Mouse (Mus musculus) hindbrain, embryonic 16.5 days (tissue): ENCODE data around the gene Capn5. TPM values are rescaled to one million over a fixed set of nuclear protein-coding genes. Genes with fewer than 3 reads are reported as not detected.

Experiments
- ATAC-seq: fragments of 200-750 bp; cut with Nextera tagmentation; 2 replicates; pipeline ENCODE4 v1.8.0; 2017; ENCODE audit warnings: moderate TSS enrichment, moderate library complexity
- H3K27ac ChIP-seq: fragments of 300-500 bp; sonication (generic); 2 replicates; pipeline ENCODE4 v1.5.1; 2014; ENCODE audit warnings: low read depth, mild to moderate bottlenecking, control low read depth, low read length, moderate library complexity
- H3K27me3 ChIP-seq: fragments of 300-500 bp; sonication (generic); replicated peaks from 2 replicates; pipeline ENCODE4 v1.6.1; 2014; ENCODE audit warnings: low read length; ENCODE audit not compliant: control insufficient read depth, insufficient read depth
- H3K36me3 ChIP-seq: fragments of 300-500 bp; sonication (generic); 2 replicates; pipeline ENCODE4 v1.6.1; 2014; ENCODE audit warnings: mild to moderate bottlenecking, low read length, moderate library complexity, mixed read lengths; ENCODE audit not compliant: control insufficient read depth, insufficient read depth
- H3K4me1 ChIP-seq: fragments of 300-500 bp; sonication (generic); 2 replicates; pipeline ENCODE4 v1.6.1; 2014; ENCODE audit warnings: low read depth, low read length; ENCODE audit not compliant: control insufficient read depth, insufficient read depth
- H3K4me2 ChIP-seq: fragments of 300-500 bp; sonication (generic); 2 replicates; pipeline ENCODE4 v1.6.1; 2014; ENCODE audit warnings: mild to moderate bottlenecking, low read length, control low read depth, moderate library complexity
- H3K4me3 ChIP-seq: fragments of 300-500 bp; sonication (generic); 2 replicates; pipeline ENCODE4 v1.5.1; 2014; ENCODE audit warnings: mild to moderate bottlenecking, low read length, control low read depth, moderate library complexity
- H3K9ac ChIP-seq: fragments of 300-500 bp; sonication (generic); 2 replicates; pipeline ENCODE4 v1.6.1; 2014; ENCODE audit warnings: low read depth, mild to moderate bottlenecking, control low read depth, low read length, moderate library complexity
- H3K9me3 ChIP-seq: fragments of 300-500 bp; sonication (generic); 2 replicates; pipeline ENCODE4 v1.6.1; 2014; ENCODE audit warnings: mild to moderate bottlenecking, low read length, moderate library complexity; ENCODE audit not compliant: control insufficient read depth
- WGBS: fragments of 180-500 bp; shearing (Covaris S2); extraction: QIAGEN DNeasy Blood & Tissue Kit; methylation state at CpG from one replicate; pipeline ENCODE4 v1.1.7; 2014; 5-methylcytosine and 5-hydroxymethylcytosine counted together
- polyA plus RNA-seq: library from polyadenylated mRNA; unstranded; fragments of >200 nt; fragmentation: Nextera tagmentation; extraction: Ambion mirVana; gene quantifications from 2 replicates; pipeline ENCODE4 v1.2.1, GENCODE M21; 2015

The Capn5 gene
- polyA plus RNA-seq, 1 experiment from 2014 or later, result 27.3 TPM

DNA sequence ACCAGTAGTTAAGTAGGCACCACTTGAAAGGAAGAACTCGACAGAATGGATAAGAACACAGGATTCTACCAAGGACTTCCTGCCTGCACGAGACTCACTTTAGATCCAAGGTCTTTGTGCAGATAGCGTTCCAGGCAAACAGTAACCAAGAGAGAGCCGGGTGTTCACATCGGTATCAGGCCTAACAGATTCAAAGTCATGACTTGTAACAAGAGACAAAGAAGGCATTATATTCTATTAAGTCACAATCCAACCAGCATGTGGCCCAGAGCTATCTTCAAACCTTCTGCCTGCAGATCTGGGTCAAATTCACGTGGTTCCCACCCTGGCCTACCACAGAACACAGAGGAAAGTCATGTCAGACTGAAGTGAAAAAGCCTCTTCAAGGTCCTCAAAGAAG lies 63.4 kb downstream of the Capn5 start:
- no peaks in the 10 kb centered on the region for H3K36me3 ChIP-seq
- H3K9ac ChIP-seq, result no peak overlapping the region
- H3K4me3 ChIP-seq, result no peak overlapping the region
- WGBS, result 80% methylated on average over 6 of the region's 6 CpGs
- 0 out of 2 replicates have a peak, but pooled peaks cover 2% of the 10 kb centered on the region for H3K27me3 ChIP-seq
- H3K4me1 ChIP-seq, result peaks cover 4% of the 10 kb centered on the region
- ATAC-seq, result no peak
- H3K27ac ChIP-seq, result no peak overlapping the region
- H3K4me2 ChIP-seq, result no peak overlapping the region
- no peaks in the 10 kb centered on the region for H3K9me3 ChIP-seq

DNA sequence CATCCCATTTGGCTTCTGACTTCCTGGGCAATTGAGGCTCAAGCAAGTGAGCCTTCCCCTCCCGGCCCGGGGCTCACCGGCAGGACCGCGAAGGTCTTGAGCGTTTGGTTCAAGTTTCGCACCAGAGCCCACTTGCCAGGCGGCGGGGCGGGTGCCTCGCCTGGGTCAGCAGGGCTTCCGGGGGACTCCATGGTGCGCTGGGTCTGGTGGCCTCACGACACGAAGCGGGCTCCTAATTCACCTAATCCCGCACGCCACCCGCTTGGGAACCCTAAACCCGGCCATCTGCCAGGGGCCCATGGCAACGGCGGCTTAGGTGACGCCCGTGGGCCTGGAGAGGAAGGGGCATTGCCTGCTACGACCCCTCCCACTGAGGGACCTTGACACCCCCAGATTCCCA lies 66.8 kb downstream of the Capn5 start:
- Histone ChIP-seq H3K4me2 (peak overlapping the region; percentile 43), H3K9ac (peak overlapping the region; percentile 51; the same call in 1 of the 2 replicates), H3K27me3 (0 out of 2 replicates have a peak, but pooled peaks cover 2% of the 10 kb centered on the region), H3K4me3 (peak overlapping the region; percentile 14; the same call in 1 of the 2 replicates), H3K27ac (no peak overlapping the region), H3K9me3 (no peaks in the 10 kb centered on the region), H3K36me3 (no peaks in the 10 kb centered on the region), H3K4me1 (peaks cover 4% of the 10 kb centered on the region)
- no peak for ATAC-seq
- WGBS, result 13% methylated on average over 25 of the region's 25 CpGs

DNA sequence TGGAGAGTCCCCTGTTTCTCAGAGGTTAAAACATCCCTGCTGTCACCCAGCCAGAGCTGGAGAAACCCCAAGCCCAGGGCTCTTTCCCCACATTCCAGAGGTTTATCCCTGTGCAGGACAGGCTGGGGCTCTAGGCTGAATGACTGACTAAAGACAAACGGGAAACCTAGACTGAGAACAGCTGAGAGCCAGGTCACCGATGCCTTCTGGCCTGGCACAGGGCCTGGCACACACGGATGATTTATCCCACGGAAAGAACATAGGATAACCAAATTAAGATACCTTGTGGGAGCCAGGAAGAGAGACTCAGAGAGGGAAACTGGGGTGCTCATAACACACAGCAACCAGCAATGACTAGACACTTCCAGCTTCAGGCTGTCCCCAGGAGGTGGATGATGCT lies 68.3 kb downstream of the Capn5 start:
- Histone ChIP-seq H3K9me3 (no peaks in the 10 kb centered on the region), H3K4me1 (peaks cover 4% of the 10 kb centered on the region), H3K4me3 (no peak overlapping the region), H3K36me3 (no peaks in the 10 kb centered on the region), H3K9ac (no peak overlapping the region), H3K27ac (no peak overlapping the region), H3K4me2 (no peak overlapping the region), H3K27me3 (0 out of 2 replicates have a peak, but pooled peaks cover 2% of the 10 kb centered on the region)
- WGBS, result 77% methylated on average over 4 of the region's 4 CpGs
- ATAC-seq, result no peak

DNA sequence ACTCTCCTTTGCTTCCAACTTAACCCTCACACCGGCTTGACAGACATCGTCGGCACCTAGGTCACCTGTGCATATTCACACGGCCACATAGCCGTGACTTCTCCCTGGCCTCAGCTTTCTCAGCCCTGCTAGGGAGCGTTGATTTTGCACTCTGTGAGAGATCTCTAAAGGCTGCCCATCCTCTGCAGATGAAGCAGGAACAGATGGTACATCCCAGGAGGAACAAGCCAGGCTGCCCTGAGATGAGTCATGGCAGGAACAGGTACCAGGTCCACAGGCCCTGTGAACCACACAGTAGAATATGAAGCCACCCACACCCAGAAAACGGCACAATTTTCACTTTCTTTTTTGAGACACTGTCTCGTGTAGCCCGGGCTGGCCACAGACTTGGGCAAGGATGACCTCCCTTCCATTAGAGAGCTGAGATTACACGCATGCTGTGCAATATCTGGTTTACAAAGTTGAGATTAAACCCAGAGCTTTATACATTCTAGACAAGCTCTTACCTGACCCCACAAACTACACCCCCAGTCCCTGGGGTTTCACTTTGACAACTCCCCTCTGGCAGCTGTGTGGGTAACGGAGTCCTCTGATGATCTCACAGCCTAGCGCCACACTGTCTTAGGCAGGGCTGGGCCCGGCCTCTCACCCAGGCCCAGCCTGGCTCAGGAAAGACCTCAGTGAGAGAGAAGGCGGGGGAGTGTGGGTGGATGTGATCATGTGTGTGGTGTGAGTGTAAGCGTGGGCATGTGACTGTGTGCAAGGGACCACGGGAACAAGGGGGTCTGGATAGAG lies 69.2 kb downstream of the Capn5 start:
- 87% methylated on average over 16 of the region's 16 CpGs for WGBS
- peaks cover 4% of the 10 kb centered on the region for H3K4me1 ChIP-seq
- 0 out of 2 replicates have a peak, but pooled peaks cover 2% of the 10 kb centered on the region for H3K27me3 ChIP-seq
- no peak for ATAC-seq
- no peak overlapping the region for H3K27ac ChIP-seq
- H3K36me3 ChIP-seq, result no peaks in the 10 kb centered on the region
- H3K9ac ChIP-seq, result no peak overlapping the region
- H3K4me3 ChIP-seq, result no peak overlapping the region
- no peaks in the 10 kb centered on the region for H3K9me3 ChIP-seq
- no peak overlapping the region for H3K4me2 ChIP-seq

DNA sequence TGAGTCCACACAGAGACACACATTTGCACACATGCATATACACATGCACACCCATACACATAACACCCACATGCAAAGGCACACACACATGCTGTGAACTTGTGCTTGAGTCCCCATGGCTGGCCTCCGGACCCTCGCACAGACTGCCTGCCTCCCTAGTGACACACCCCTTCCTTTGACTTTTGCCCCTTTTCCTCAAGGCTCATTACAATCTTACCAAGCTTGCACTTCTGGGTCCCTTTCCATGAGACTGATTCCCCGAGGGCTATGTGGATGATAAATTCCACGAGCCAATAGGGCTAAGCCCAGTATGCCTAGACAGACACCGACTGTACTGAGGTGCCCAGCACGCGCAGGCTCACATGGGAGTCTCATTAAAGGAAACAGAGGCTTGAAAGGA lies 71.8 kb downstream of the Capn5 start:
- H3K9me3 ChIP-seq, result no peaks in the 10 kb centered on the region
- 86% methylated on average over 7 of the region's 7 CpGs for WGBS
- H3K4me2 ChIP-seq, result no peak overlapping the region
- no peak overlapping the region for H3K27ac ChIP-seq
- no peak for ATAC-seq
- H3K4me1 ChIP-seq, result peaks cover 17% of the 10 kb centered on the region
- H3K27me3 ChIP-seq, result no peaks in the 10 kb centered on the region
- H3K36me3 ChIP-seq, result no peaks in the 10 kb centered on the region
- H3K9ac ChIP-seq, result no peak overlapping the region
- no peak overlapping the region for H3K4me3 ChIP-seq

DNA sequence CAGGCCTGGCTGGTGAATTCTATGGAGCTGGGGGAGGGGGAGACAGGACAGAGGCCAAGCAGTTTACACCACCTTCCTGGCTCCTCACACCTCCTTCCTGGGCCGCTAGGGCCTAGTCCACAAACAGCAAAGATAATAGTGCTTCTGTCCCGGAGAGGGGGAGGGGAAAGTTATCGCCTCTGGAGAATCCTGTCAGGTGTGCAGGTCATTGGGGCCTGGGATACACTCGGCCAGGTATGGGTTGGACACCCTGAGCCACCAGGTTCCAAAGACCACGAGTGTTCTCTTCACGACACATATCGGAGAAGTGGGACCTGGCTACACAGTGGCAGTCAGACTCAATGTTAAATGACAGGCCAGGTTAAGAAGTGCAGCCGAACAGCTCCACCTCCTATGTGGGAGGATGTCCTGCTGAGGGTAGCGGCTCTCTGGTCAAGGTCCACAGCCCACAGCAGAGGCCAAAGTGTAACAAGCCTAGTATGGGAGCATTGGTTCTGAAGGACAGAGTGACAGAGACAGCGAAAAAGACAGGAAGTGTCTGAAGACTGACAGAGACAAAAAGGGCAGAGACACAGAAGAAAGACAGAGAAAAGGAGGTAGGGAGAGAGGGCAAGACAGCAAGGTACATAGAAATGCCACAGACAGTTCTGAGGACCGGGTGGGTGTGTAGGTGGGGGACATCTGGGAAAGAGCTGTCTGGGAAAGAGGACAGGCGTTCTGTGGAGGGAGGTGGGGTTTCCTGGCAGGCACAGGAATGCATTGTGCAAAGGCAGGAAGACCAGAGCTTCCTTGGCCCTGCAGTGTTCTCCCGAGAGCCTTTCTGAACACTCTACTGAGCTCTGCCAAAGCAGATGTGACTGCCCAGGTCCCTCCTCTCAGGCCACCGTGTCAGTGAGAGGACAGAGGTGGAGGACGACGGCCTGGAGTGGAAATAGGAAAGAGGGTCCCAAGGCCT lies 73.3 kb downstream of the Capn5 start:
- Histone ChIP-seq H3K4me3 (no peak overlapping the region), H3K4me2 (no peak overlapping the region), H3K27ac (no peak overlapping the region), H3K4me1 (peaks cover 15% of the 10 kb centered on the region), H3K36me3 (no peaks in the 10 kb centered on the region), H3K9ac (peak overlapping the region; percentile 22), H3K27me3 (no peaks in the 10 kb centered on the region), H3K9me3 (no peaks in the 10 kb centered on the region)
- WGBS, result 65% methylated on average over 16 of the region's 16 CpGs
- ATAC-seq, result no peak

DNA sequence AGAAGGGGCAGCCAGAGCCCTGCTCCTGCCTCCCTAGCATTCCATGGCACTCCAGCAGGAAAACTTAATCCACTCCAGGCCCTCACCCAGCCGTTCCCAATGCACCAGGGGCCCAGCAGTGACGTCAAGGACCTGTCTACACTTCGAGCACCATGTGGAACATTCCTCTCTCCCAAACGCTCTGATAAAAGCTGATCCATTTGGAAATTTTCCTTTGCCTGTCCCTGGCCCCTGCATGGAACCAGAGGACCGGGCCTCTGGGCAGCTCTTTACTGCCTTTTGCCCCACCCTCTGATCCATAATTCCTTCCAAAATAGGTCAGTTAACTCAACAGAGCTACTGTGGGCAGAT lies 74.2 kb downstream of the Capn5 start:
- 73% methylated on average over 5 of the region's 5 CpGs for WGBS

DNA sequence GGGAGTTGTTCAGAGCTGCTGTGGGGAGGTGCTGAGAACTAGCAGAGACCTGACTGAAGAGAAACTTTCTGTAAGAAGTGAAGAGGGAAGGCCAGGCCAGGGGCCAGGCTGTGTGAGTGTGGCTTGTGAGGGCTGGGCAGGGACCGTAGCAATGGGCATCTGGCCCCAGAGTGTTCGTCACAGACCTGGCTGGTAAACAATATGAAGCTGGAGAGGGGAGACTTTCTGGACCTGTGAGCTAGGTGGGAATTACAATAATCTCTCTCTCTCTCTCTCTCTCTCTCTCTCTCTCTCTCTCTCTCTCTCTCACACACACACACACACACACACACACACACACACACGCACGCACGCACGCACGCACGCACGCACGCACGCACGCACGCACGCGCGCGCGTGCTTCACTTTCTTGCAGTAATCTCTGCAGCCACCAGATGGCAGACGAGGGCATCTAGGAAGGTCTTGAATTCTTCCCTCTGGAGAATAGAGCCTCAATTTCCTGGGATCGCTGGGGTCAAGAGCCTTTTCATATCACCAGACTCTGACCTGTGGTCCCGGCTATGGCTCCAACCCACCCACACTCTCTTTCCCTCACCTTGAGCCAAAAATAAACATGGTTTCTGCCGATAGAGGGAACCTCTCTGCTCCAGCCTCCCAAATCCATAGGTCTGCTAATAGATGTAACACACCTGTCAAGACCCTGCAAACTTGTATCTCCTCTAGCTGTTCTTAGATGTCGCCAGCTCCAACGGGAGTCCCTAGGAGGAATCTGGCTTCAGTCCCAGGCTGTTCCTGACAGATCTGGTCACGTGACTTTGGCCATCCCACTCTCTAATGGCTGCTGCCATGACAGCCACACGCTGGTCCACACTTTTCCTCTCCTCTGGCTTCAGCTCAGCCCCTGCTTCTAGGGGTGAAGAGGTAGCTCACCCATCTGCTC lies 74.8 kb downstream of the Capn5 start:
- peak; percentile 55 for ATAC-seq
- Histone ChIP-seq H3K4me3 (peak overlapping the region; percentile 34), H3K27ac (peak overlapping the region; percentile 61; the same call in 1 of the 2 replicates), H3K4me1 (peaks cover 15% of the 10 kb centered on the region), H3K36me3 (no peaks in the 10 kb centered on the region), H3K9ac (peak overlapping the region; percentile 67), H3K9me3 (no peaks in the 10 kb centered on the region), H3K4me2 (peak overlapping the region; percentile 66), H3K27me3 (no peaks in the 10 kb centered on the region)
- 14% methylated on average over 23 of the region's 26 CpGs for WGBS

More for the DNA sequence above, 74.2 kb downstream of the Capn5 start:
- no peaks in the 10 kb centered on the region for H3K9me3 ChIP-seq
- no peak overlapping the region; the same call in 1 of the 2 replicates for H3K4me2 ChIP-seq
- no peak for ATAC-seq
- H3K4me1 ChIP-seq, result peaks cover 15% of the 10 kb centered on the region
- H3K27me3 ChIP-seq, result no peaks in the 10 kb centered on the region
- H3K27ac ChIP-seq, result no peak overlapping the region
- H3K36me3 ChIP-seq, result no peaks in the 10 kb centered on the region
- no peak overlapping the region for H3K4me3 ChIP-seq
- no peak overlapping the region; the same call in none of the 2 replicates for H3K9ac ChIP-seq
